Mouse (Mus musculus) limb, embryonic 13.5 days (tissue): Measurements from ENCODE around the gene Amotl2. TPM values are rescaled to one million over a fixed set of nuclear protein-coding genes. Genes with fewer than 3 reads are reported as not detected.

Experiments used
- ATAC-seq: fragments of 200-750 bp; cut with Nextera tagmentation; 2 replicates; pipeline ENCODE4 v1.8.0; 2017; ENCODE audit warnings: low read depth, moderate number of reproducible peaks, moderate TSS enrichment; ENCODE audit not compliant: low FRiP score
- H3K27ac ChIP-seq: fragments of 300-500 bp; sonication (generic); 2 replicates; pipeline ENCODE4 v1.5.1; 2015; ENCODE audit warnings: inconsistent platforms, mild to moderate bottlenecking, moderate library complexity
- H3K27me3 ChIP-seq: fragments of 300-500 bp; sonication (generic); 2 replicates; pipeline ENCODE4 v1.6.1; 2015; ENCODE audit warnings: mild to moderate bottlenecking, inconsistent platforms
- H3K36me3 ChIP-seq: fragments of 300-500 bp; sonication (generic); 2 replicates; pipeline ENCODE4 v1.6.1; 2015; ENCODE audit warnings: inconsistent platforms, mild to moderate bottlenecking, moderate library complexity
- H3K4me1 ChIP-seq: fragments of 300-500 bp; sonication (generic); 2 replicates; pipeline ENCODE4 v1.6.1; 2015; ENCODE audit warnings: inconsistent platforms
- H3K4me2 ChIP-seq: fragments of 300-500 bp; sonication (generic); replicated peaks from 2 replicates; pipeline ENCODE4 v1.6.1; 2015; ENCODE audit warnings: inconsistent platforms, mild to moderate bottlenecking, moderate library complexity
- H3K4me3 ChIP-seq: fragments of 300-500 bp; sonication (generic); 2 replicates; pipeline ENCODE4 v1.5.1; 2015; ENCODE audit warnings: moderate library complexity, mild to moderate bottlenecking, inconsistent platforms
- H3K9ac ChIP-seq: fragments of 300-500 bp; sonication (generic); 2 replicates; pipeline ENCODE4 v1.6.1; 2015; ENCODE audit warnings: mild to moderate bottlenecking, inconsistent platforms
- H3K9me3 ChIP-seq: fragments of 300-500 bp; sonication (generic); 2 replicates; pipeline ENCODE4 v1.6.1; 2016; ENCODE audit warnings: inconsistent platforms
- WGBS: fragments of 180-500 bp; shearing (Covaris S2); methylation state at CpG from one replicate; pipeline ENCODE4 v1.1.7; 2015; 5-methylcytosine and 5-hydroxymethylcytosine counted together
- polyA plus RNA-seq: library from polyadenylated mRNA; unstranded; fragments of >200 nt; fragmentation: Nextera tagmentation; extraction: Ambion mirVana; gene quantifications from 2 replicates; pipeline ENCODE4 v1.2.1, GENCODE M21; 2015

Gene Amotl2
- polyA plus RNA-seq = 66.8 and 71.3 TPM in 2 replicates

GRCm38 (mm10) chr9:102716481-102717163 is at the start of gene Amotl2:
TSS of gene Amotl2 (plus strand) at chr9:102716672.
- Histone ChIP-seq H3K36me3 (peaks cover 19% of the 10 kb centered on the region), H3K4me1 (peaks cover 56% of the 10 kb centered on the region), H3K4me3 (peak within 1 kb of the TSS; percentile 96), H3K4me2 (peak within 1 kb of the TSS; percentile 74), H3K27ac (peak within 1 kb of the TSS; percentile 99), H3K9ac (peak within 1 kb of the TSS; percentile 99), H3K27me3 (no peaks in the 10 kb centered on the region), H3K9me3 (no peaks in the 10 kb centered on the region)
- 4% methylated on average over 22 of the region's 22 CpGs for WGBS
- ATAC-seq = no peak

- Histone ChIP-seq H3K9ac (no peak overlapping the region), H3K4me2 (no peak overlapping the region), H3K27me3 (no peaks in the 10 kb centered on the region), H3K4me3 (no peak overlapping the region), H3K27ac (no peak overlapping the region), H3K36me3 (no peaks in the 10 kb centered on the region), H3K4me1 (peaks cover 12% of the 10 kb centered on the region), H3K9me3 (no peaks in the 10 kb centered on the region)
- ATAC-seq = no peak
- WGBS = 14% methylated on average over 6 of the region's 6 CpGs
Measured at GRCm38 (mm10) chr9:102668115-102668514, 48.4 kb upstream of the Amotl2 start.

GRCm38 (mm10) chr9:102668906-102669305 is 47.6 kb upstream of the Amotl2 start:
- Histone ChIP-seq H3K4me2 (no peak overlapping the region), H3K36me3 (no peaks in the 10 kb centered on the region), H3K4me1 (peaks cover 16% of the 10 kb centered on the region), H3K27ac (no peak overlapping the region), H3K4me3 (no peak overlapping the region), H3K9me3 (no peaks in the 10 kb centered on the region), H3K27me3 (no peaks in the 10 kb centered on the region), H3K9ac (no peak overlapping the region)
- WGBS = 86% methylated on average over 12 of the region's 12 CpGs
- ATAC-seq = no peak

GRCm38 (mm10) chr9:102673381-102673780 is 43.1 kb upstream of the Amotl2 start:
- Histone ChIP-seq H3K9ac (no peak overlapping the region), H3K27ac (no peak overlapping the region), H3K4me3 (no peak overlapping the region), H3K36me3 (no peaks in the 10 kb centered on the region), H3K27me3 (no peaks in the 10 kb centered on the region), H3K4me1 (peaks cover 6% of the 10 kb centered on the region), H3K9me3 (no peaks in the 10 kb centered on the region), H3K4me2 (no peak overlapping the region)
- WGBS = 54% methylated on average over 7 of the region's 7 CpGs
- ATAC-seq = no peak

GRCm38 (mm10) chr9:102675922-102676321 is 40.5 kb upstream of the Amotl2 start:
- Histone ChIP-seq H3K27ac (no peak overlapping the region), H3K4me3 (no peak overlapping the region), H3K27me3 (no peaks in the 10 kb centered on the region), H3K4me2 (no peak overlapping the region), H3K36me3 (no peaks in the 10 kb centered on the region), H3K4me1 (peaks cover 4% of the 10 kb centered on the region; the same call in 1 of the 2 replicates), H3K9me3 (no peaks in the 10 kb centered on the region), H3K9ac (no peak overlapping the region)
- no peak for ATAC-seq
- 82% methylated on average over 5 of the region's 5 CpGs for WGBS

GRCm38 (mm10) chr9:102681470-102681869 is 35.0 kb upstream of the Amotl2 start:
- WGBS = 27% methylated on average over 7 of the region's 7 CpGs
- Histone ChIP-seq H3K9me3 (no peaks in the 10 kb centered on the region), H3K27ac (peak overlapping the region; percentile 78), H3K4me3 (no peak overlapping the region), H3K27me3 (no peaks in the 10 kb centered on the region), H3K4me1 (peaks cover 9% of the 10 kb centered on the region), H3K4me2 (peak overlapping the region; percentile 35; the same call in 1 of the 2 replicates), H3K36me3 (no peaks in the 10 kb centered on the region), H3K9ac (no peak overlapping the region)
- ATAC-seq = peak; percentile 93

GRCm38 (mm10) chr9:102687943-102688342 is 28.5 kb upstream of the Amotl2 start:
- no peak overlapping the region for H3K9ac ChIP-seq
- H3K9me3 ChIP-seq = no peaks in the 10 kb centered on the region
- H3K4me3 ChIP-seq = no peak overlapping the region
- H3K27me3 ChIP-seq = 0 out of 2 replicates have a peak, but pooled peaks cover 4% of the 10 kb centered on the region
- 21% methylated on average over 4 of the region's 4 CpGs for WGBS
- H3K27ac ChIP-seq = peak overlapping the region; percentile 22; the same call in 1 of the 2 replicates
- ATAC-seq = peak; percentile 10; the same call in 1 of the 2 replicates
- no peaks in the 10 kb centered on the region for H3K36me3 ChIP-seq
- H3K4me1 ChIP-seq = peaks cover 54% of the 10 kb centered on the region
- H3K4me2 ChIP-seq = peak overlapping the region; percentile 96; the same call in 1 of the 2 replicates

GRCm38 (mm10) chr9:102689406-102689939 is 27.0 kb upstream of the Amotl2 start:
- Histone ChIP-seq H3K4me3 (peak overlapping the region; percentile 57), H3K27ac (peak overlapping the region; percentile 58; the same call in 1 of the 2 replicates), H3K9ac (peak overlapping the region; percentile 66), H3K36me3 (no peaks in the 10 kb centered on the region), H3K9me3 (no peaks in the 10 kb centered on the region), H3K27me3 (0 out of 2 replicates have a peak, but pooled peaks cover 4% of the 10 kb centered on the region), H3K4me2 (peak overlapping the region; percentile 96), H3K4me1 (peaks cover 60% of the 10 kb centered on the region)
- WGBS = 2% methylated on average over 13 of the region's 13 CpGs
- peak; percentile 20; the same call in 1 of the 2 replicates for ATAC-seq

- H3K36me3 ChIP-seq = no peaks in the 10 kb centered on the region
- peak overlapping the region; percentile 66 for H3K9ac ChIP-seq
- peak overlapping the region; percentile 58 for H3K27ac ChIP-seq
- H3K4me2 ChIP-seq = peak overlapping the region; percentile 96
- peaks cover 60% of the 10 kb centered on the region for H3K4me1 ChIP-seq
- 0 out of 2 replicates have a peak, but pooled peaks cover 4% of the 10 kb centered on the region for H3K27me3 ChIP-seq
- no peaks in the 10 kb centered on the region for H3K9me3 ChIP-seq
- WGBS = under 1% methylated on average over 44 of the region's 44 CpGs
- ATAC-seq = peak; percentile 64
- peak overlapping the region; percentile 57 for H3K4me3 ChIP-seq
Measured at GRCm38 (mm10) chr9:102689940-102690642, 26.4 kb upstream of the Amotl2 start.

GRCm38 (mm10) chr9:102690891-102691290 is 25.6 kb upstream of the Amotl2 start:
- peak overlapping the region; percentile 96 for H3K4me2 ChIP-seq
- H3K4me1 ChIP-seq = peaks cover 60% of the 10 kb centered on the region
- no peaks in the 10 kb centered on the region for H3K36me3 ChIP-seq
- H3K4me3 ChIP-seq = peak overlapping the region; percentile 57
- H3K27me3 ChIP-seq = 0 out of 2 replicates have a peak, but pooled peaks cover 4% of the 10 kb centered on the region
- H3K9me3 ChIP-seq = no peaks in the 10 kb centered on the region
- peak overlapping the region; percentile 77 for H3K27ac ChIP-seq
- peak overlapping the region; percentile 66 for H3K9ac ChIP-seq
- no peak for ATAC-seq
- 8% methylated on average over 15 of the region's 15 CpGs for WGBS

- Histone ChIP-seq H3K4me1 (peaks cover 55% of the 10 kb centered on the region), H3K4me2 (0 out of 2 replicates have a peak overlapping the region, but pooled peaks have one; percentile 7), H3K27ac (peak overlapping the region; percentile 61; the same call in 1 of the 2 replicates), H3K9me3 (no peaks in the 10 kb centered on the region), H3K9ac (no peak overlapping the region), H3K27me3 (0 out of 2 replicates have a peak, but pooled peaks cover 4% of the 10 kb centered on the region), H3K36me3 (no peaks in the 10 kb centered on the region), H3K4me3 (no peak overlapping the region)
- WGBS = 30% methylated on average over 9 of the region's 9 CpGs
- peak; percentile 66 for ATAC-seq
Measured at GRCm38 (mm10) chr9:102692564-102693475, 23.7 kb upstream of the Amotl2 start.
